Mouse (Mus musculus) induced T-regulatory cell, adult 2 months (primary cell): ENCODE data around the gene 4930595M18Rik.

Source experiments
- DNase-seq: peaks from one replicate; pipeline ENCODE4 v3.0.0-alpha.2; 2012; ENCODE audit warnings: low read depth

4930595M18Rik gene

DNA sequence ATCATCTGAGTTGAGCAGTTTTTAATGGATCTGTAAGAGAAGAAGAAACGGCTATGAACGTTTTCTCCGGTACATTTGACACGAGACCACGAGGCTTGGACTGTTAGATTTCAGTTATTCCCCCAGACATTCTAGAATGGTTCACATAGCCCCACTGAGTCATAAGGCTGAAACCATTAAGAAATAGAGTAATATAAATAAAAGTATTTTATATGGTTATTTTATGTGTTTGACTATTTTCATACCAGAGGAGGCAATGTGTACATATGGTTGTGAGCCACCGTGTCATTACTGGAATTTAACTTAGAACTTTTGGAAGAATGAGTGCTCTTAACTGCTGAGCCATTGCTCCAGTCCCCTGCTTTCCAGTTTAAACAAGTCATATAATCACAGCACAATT is at the start of gene 4930595M18Rik:
Gene 4930595M18Rik, minus strand, starts transcription at position 101 of the 400 bp plus-strand sequence.
- no peak for DNase-seq

DNA sequence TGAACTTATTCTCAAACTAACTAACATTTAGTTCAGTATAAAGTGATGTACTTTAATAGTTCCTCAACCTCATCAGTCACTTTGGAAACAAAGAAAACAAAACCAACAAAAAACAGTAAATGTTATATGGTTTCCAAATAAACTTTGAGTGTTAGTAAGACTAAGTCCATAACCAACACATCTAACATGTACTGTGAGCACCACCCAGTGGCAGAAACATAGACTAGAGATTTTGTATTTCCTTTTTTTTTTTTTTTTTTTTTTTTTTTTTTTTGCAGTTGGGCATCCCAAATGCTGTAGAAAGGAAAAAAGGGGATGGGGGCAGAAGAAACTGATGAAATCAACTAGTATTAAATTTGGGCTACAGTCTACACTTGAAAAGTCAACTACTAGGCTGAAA is 14.6 kb upstream of the 4930595M18Rik start:
- no peak for DNase-seq
